Mouse (Mus musculus) MN1 (cell line): Measurements from ENCODE around the gene Tle3.

Experiments
- DNase-seq: peaks from one replicate; pipeline ENCODE4 v3.0.0-alpha.2; 2016; ENCODE audit warnings: low spot score

The Tle3 gene

GRCm38 (mm10) chr9:61435191-61435989 lies 63.2 kb downstream of the Tle3 start:
- peak; percentile 79 for DNase-seq

- peak; percentile 84 for DNase-seq
Observed at GRCm38 (mm10) chr9:61436104-61436503, 63.9 kb downstream of the Tle3 start.

DNA sequence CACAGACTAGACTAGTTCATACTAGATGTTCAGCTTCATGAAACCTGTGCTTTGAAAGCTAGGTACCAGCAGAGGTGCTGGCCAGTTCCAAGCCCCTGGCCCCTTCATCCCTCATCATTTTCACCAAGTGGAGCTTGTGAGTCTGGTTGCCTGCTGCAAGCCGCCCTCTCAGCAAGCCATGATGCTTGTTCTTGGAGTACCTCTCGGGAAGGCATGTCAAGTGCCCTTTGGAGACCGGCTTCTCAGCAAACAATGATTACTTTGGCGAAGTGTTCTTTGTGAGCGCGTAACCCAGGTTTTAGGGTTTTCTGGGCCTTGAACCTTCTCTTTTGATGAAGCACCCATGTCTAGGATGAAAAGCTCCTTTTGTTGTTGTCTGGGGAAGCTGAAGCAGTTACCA lies 64.6 kb downstream of the Tle3 start:
- DNase-seq, result no peak

DNA sequence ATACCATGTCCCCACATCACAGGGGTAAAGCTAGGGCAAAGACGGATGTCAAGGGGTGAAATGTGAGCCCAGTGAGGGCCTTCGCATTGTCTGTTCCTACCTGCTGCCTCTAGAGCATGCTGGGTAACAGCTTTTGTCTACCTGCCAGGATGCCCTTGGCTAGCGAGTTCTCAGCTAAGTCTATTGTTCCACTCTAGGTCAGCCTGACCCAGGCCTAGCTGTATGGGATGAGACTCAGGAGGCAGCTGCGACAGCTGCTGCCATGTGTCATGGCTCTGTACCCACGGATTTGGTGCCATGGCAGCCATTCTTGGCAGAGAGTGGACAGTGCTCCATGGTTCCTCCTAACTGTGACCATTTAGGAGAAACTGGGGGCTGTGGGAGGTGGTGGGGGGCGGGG lies 66.9 kb downstream of the Tle3 start:
- no peak for DNase-seq

- DNase-seq, result no peak
Observed at GRCm38 (mm10) chr9:61439979-61440378, 67.8 kb downstream of the Tle3 start.

GRCm38 (mm10) chr9:61441206-61441913 lies 69.2 kb downstream of the Tle3 start:
- no peak for DNase-seq

DNA sequence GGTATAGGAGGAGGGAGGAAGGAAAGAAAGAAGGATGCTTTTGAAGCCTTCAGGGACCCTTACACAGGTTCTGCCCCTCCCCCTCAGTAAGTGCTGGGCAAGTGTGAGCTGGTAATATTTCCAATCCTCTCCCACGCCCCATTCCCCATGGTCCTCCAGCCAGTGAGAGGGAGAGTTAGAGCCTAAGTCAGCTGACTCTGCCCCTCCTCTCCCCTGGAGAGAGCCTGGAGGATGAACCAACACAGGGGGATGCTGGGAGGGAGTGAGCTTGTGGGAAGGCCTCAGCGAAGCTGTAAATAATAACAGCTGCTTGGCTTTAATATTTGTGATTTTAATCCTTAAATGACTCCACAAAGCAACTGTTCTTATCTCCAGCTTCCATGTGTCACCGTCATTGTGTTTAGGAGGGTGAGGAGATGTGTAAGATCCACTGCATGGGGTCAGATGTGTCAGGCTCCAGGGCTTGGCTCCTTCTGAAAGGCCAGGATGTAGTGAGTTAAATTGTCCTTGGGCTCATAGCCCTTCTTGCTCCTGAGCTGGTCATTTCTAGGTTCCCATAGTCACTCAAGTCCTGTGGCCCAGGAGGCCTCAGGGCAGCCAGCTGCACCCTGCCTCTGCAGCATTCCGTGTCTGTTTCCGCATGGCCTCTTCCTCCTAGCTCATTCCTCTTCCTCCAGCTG lies 70.9 kb downstream of the Tle3 start:
- no peak for DNase-seq

GRCm38 (mm10) chr9:61445151-61445550 lies 73.0 kb downstream of the Tle3 start:
- DNase-seq, result no peak

DNA sequence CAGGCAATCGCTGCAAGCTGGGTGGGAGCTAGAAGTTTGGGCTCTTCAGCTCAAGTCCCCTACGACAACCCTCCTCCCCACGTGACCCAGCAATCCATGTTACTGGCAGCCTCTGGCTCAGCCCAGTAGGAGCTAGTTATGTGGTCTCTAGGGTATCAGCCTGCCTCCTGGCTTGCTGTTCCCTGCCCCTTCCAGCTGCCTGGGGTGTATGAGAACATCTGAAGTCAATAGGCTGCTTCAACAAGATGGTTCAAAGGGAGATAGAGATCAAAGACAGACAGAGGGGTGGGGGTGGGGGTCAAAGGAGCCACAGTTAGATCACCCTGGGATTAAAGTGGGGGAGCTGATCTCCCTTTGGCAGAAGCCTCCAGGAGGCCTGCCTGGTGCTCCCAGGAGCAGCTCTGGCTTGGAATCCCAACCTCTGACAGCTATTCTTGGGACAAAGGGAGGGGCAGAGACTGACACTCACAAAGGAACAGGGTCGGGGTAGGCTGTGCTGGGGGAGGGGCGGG lies 73.6 kb downstream of the Tle3 start:
- peak; percentile 46 for DNase-seq

GRCm38 (mm10) chr9:61446965-61447364 lies 74.8 kb downstream of the Tle3 start:
- no peak for DNase-seq

DNA sequence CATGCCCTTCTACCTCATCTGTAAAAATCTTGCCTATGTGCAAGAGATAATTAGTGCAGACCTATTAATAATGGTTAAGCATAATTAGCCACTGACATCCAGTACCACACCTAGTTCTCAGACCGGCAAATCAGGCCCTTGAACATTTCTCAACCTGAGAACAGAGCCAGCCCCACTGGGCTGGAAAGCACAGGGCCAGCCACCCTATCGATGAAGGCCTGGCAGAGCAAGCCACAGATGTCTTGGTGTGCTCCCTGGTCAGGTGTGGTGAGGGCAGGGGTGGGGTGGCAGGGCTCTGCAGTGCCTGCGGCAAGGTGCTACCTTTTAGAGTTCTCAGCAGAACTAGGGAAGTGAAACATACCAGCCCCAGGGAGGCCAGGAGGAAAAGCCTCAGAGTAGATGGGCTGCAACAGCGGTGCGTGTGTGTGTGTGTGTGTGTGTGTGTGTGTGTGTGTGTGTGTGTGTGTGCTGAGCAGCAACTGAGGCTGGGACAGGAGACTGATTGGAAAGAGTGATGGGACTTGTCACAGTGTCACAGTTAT lies 77.3 kb downstream of the Tle3 start:
- DNase-seq, result no peak

DNA sequence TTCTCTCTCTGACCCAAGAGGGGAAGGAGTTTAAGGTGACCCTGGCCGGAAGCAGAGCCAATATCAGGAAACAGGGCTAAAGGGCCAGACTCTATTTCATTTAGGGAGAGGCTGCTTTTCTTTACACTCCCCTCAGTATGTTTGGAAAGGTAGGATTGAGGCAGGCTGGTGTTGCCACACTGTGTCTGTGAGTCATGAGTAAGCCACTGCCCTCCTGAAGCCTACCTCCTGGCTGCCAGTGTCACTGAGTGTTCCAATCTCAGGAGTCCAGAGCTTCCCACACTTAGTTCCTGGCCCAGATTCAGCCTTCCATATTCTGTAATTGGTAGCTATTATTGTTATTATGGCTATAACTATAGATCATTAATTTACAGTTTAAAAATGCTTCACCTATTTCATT lies 79.9 kb downstream of the Tle3 start:
- DNase-seq, result no peak

DNA sequence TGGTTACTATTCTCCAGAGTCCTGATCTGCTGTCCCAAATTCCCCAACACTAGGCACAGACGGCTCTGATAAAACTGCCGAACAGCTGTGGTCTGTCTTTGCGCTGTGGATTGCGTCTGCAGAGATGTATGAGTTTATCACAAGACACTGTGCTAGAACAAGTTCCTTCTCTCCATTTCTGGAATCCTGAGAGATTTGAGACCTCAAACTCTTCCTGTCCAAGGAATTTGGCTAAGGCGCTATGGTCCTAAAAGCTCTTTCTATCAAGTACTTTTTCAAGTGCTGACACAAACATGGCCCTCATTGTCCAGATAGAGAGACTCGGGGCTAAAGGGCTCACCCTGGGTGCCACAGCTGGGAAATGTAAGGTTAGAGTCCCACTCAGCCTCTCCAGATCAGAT lies 83.7 kb downstream of the Tle3 start:
- no peak for DNase-seq

DNA sequence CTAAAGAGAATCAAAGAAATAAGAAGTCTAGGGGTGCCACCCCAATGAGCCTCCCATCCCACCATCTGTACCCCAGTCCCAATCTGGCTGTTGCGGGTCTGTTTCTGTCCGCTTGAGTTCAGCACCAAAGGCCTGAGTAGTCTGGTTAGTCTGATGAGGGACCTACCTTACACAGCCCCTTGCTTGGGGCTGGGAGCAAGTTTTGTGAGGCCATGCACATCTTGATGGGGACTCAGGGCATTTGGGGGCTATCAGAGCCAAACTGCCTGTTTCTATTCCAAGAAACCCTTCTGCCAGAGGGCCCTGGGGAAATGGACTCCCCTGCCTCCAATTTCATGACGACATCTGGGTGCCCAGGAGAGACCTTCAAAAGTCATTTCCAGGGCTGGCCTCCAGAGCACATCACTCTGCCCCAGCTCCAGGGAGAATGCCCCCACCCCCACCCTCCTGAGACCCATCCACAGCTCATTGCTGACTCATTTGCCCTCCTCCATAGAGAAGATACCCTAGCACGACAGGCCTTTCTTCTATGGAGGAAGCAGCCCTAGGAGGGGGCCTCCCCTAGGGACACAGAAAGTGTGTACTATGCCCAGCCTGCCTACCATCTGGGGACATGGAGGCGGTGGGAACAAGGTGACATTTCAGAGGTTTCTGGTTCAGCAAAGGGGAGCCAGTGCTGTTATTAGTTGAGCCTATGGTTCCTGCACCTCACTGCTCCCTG lies 84.4 kb downstream of the Tle3 start:
- DNase-seq, result no peak

GRCm38 (mm10) chr9:61457162-61457523 lies 85.0 kb downstream of the Tle3 start:
- no peak for DNase-seq

DNA sequence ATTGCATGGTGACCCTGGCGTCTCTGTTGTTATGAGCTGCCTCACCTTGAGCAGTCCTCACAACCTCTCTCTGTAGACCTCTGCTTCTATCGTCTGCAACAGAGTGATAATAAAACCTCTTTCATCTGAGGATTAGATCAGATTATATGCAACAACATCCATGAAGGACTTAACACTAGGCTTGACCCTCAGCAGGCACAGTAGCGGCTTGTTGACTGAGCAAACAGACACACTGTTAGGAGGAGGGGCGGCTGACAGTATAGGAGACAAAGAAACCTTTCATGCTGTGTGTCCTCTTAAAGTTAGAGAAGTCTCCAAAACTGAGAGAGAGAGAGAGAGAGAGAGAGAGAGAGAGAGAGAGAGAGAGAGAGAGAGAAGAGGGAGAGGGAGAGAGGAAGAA lies 89.7 kb downstream of the Tle3 start:
- DNase-seq, result no peak

GRCm38 (mm10) chr9:61467436-61467835 lies 95.3 kb downstream of the Tle3 start:
- DNase-seq, result no peak
